Mouse (Mus musculus) lung, adult 2 months (tissue): ENCODE results near the gene Col25a1.

ENCODE experiments used
- CTCF ChIP-seq: fragments of 200-500 bp; IDR thresholded peaks from 2 replicates; pipeline ENCODE4 v1.5.1; 2011; ENCODE audit warnings: mild to moderate bottlenecking, low read length, control low read depth; ENCODE audit not compliant: insufficient read depth
- POLR2A ChIP-seq: fragments of 200-500 bp; IDR thresholded peaks from 2 replicates; pipeline ENCODE4 v1.6.1; 2011; ENCODE audit warnings: low read depth, mild to moderate bottlenecking, control low read depth, low read length, borderline replicate concordance; ENCODE audit errors: extremely low read depth

DNA sequence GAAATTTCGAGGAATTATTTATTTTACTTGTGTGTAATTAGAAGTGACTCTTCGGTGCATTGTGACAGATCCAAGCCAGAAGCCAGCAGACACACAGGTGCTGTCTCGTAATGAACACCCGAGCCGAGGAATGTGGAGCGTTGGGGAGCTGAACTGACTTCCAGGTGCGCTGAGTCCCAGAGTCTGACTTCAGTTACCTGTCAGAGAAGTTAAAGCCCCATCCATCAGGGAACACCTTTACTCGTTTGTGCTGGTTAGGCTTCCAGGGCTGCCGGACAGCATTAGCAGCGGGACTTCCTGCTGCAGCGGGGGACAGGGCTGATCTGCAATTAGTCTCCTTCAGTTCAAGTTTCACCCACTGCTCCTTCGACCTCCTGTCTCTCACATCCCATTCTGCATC is 172.3 kb downstream of the Col25a1 start:
- TF ChIP-seq CTCF, result no peak
- no peak for TF ChIP-seq POLR2A
